Mouse (Mus musculus): ENCODE results near the gene Asah2. TPM values are rescaled to one million over a fixed set of nuclear protein-coding genes. Genes with fewer than 3 reads are reported as not detected.
"Not testable (repeated sequence)": the region's sequence is repeated elsewhere in the genome, so short reads cannot be mapped to it uniquely, and the experiment has no call there.

The Asah2 gene
- polyA plus RNA-seq, 1 experiment from 2014 or later = 3.1 TPM

DNA sequence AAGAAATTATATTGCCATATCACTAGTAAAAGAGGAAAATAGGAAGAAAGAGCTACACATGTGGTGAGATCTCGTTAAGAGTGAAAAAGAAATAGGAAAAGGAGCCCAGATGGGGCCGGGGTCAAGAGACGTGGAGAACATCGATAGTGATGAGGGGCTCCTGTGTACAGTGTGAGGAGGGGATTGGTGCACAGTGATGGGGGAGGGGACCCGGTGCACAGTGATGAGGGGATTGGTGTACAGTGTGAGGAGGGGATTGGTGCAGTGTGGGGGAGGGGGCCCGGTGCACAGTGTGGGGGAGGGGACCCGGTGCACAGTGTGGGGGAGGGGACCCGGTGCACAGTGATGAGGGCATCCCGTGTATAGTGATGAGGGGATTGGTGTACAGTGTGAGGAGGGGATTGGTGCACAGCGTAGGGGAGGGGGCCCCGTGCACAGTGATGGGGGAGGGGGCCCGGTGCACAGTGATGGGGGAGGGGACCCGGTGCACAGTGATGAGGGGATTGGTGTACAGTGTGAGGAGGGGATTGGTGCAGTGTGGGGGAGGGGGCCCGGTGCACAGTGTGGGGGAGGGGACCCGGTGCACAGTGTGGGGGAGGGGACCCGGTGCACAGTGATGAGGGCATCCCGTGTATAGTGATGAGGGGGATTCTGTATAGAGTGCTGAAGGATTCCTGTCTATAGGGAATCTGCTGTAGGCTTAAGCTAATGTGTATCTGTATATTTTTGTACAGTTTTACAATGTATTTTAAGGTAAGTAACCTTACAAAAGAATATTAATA lies 23.9 kb upstream of the Asah2 start:
- ATAC-seq (replicated peaks; ENCODE audit: insufficient number of reproducible peaks, low FRiP score, low TSS enrichment) = not testable (repeated sequence)

DNA sequence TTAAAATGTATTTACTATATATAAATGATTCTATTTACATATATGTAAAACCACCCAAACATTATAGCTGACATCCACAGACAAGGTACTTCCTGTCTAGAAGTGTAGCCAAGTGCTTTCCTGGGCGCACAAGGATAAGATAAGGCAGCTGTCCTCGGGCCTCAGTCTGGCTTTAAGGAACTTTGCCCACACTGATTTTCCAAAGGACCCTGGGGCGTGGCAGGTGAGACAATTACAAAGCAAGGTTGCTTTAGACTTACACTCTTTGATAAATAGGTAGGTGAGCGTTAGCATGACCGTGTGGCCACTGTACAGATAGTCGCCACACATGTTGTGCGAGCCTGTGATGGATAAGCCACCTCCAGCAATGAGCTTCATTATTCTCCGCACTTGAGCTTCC lies 21.3 kb upstream of the Asah2 start:
- no peak overlapping the region for H3K9ac ChIP-seq (ENCODE audit: low read depth, low read length)
- no peak for ATAC-seq (replicated peaks; ENCODE audit: insufficient number of reproducible peaks, low FRiP score, low TSS enrichment)
- H3K27me3 ChIP-seq (ENCODE audit: control insufficient read depth, insufficient read depth, low read length) = no peaks in the 10 kb centered on the region
- 0 out of 2 replicates have a peak, but pooled peaks cover 2% of the 10 kb centered on the region for H3K4me1 ChIP-seq (ENCODE audit: control insufficient read depth, insufficient read depth, low read length)
- WGBS (ENCODE audit: insufficient replicate concordance) = 73% methylated on average over 8 of the region's 8 CpGs
- no peak overlapping the region for H3K4me3 ChIP-seq (ENCODE audit: low read depth, low read length)
- no peaks in the 10 kb centered on the region for H3K9me3 ChIP-seq (replicated peaks; ENCODE audit: control insufficient read depth, low read length)
- no peak overlapping the region for H3K27ac ChIP-seq (ENCODE audit: low read depth, low read length)
- H3K36me3 ChIP-seq (ENCODE audit: control insufficient read depth, insufficient read depth, low read length) = no peaks in the 10 kb centered on the region
- no peak overlapping the region for H3K4me2 ChIP-seq

More for the DNA sequence above, 23.9 kb upstream of the Asah2 start:
- not testable (repeated sequence) for H3K36me3 ChIP-seq (ENCODE audit: control insufficient read depth, insufficient read depth, low read length); H3K4me3 ChIP-seq (ENCODE audit: low read depth, low read length); H3K9me3 ChIP-seq (replicated peaks; ENCODE audit: control insufficient read depth, low read length); H3K9ac ChIP-seq (ENCODE audit: low read depth, low read length); H3K27ac ChIP-seq (ENCODE audit: low read depth, low read length); H3K27me3 ChIP-seq (ENCODE audit: control insufficient read depth, insufficient read depth, low read length); H3K4me2 ChIP-seq; H3K4me1 ChIP-seq (ENCODE audit: control insufficient read depth, insufficient read depth, low read length)
- 87% methylated on average over 14 of the region's 17 CpGs for WGBS (ENCODE audit: insufficient replicate concordance)

DNA sequence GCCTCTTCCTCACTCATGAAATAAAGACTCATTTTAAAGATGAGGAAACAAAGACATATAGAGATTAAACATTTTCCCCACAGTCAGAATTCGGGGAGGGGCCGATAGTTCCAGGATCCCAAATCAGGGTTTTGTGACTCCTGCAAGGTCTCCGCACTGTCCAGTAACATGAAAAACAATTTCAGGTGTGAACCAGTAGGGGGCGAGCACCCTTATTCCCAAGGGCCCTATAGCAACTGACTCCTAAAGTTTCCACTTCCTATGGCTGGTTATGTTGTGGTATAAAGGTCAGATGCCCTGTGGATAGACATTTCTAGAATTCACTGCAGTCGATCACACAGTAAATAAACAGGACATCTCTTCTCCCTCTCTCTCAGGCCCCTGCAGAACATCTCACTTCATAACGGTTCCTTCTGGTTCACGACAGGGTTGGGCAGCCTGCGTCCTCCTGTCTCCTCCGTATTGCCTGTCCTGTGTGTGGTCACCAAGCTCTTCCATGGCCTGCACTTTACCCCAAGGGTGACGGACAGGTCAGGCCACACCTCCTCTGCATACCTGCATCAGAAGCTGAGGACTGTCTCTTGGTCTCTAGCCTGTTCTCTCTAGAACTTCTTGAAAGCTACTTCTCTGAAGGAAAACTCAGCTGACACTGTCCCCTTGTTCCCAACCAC lies 19.3 kb upstream of the Asah2 start:
- WGBS (ENCODE audit: insufficient replicate concordance) = 74% methylated on average over 10 of the region's 10 CpGs
- H3K27ac ChIP-seq (ENCODE audit: low read depth, low read length) = no peak overlapping the region

DNA sequence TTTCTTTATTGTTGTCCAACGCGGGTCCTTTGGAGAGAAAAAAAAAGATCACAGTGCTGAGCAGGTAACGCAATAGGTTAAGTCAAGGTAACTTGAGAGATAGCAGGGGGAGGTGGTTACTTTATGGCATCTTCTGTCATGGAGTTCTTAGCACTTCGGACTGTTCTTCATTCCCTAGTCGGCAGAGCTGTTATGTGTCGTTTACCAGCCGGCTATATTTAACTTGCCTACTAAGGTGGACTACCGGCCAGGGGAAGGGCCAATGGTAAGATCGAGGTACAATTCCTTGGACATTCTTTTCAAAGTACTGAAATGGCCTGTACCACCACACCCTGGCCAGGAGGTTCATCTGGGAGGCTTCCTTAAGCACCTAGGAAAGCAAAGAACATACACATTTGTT lies 16.1 kb upstream of the Asah2 start:
- 76% methylated on average over 9 of the region's 9 CpGs for WGBS (ENCODE audit: insufficient replicate concordance)
- H3K9ac ChIP-seq (ENCODE audit: low read depth, low read length) = no peak overlapping the region

More for the DNA sequence above, 19.3 kb upstream of the Asah2 start:
- Histone ChIP-seq H3K4me2 (no peak overlapping the region), H3K4me1 (ENCODE audit: control insufficient read depth, insufficient read depth, low read length) (0 out of 2 replicates have a peak, but pooled peaks cover 2% of the 10 kb centered on the region), H3K9ac (ENCODE audit: low read depth, low read length) (no peak overlapping the region), H3K4me3 (ENCODE audit: low read depth, low read length) (no peak overlapping the region), H3K27me3 (ENCODE audit: control insufficient read depth, insufficient read depth, low read length) (no peaks in the 10 kb centered on the region), H3K9me3 (replicated peaks; ENCODE audit: control insufficient read depth, low read length) (no peaks in the 10 kb centered on the region), H3K36me3 (ENCODE audit: control insufficient read depth, insufficient read depth, low read length) (no peaks in the 10 kb centered on the region)
- ATAC-seq (replicated peaks; ENCODE audit: insufficient number of reproducible peaks, low FRiP score, low TSS enrichment) = no peak

DNA sequence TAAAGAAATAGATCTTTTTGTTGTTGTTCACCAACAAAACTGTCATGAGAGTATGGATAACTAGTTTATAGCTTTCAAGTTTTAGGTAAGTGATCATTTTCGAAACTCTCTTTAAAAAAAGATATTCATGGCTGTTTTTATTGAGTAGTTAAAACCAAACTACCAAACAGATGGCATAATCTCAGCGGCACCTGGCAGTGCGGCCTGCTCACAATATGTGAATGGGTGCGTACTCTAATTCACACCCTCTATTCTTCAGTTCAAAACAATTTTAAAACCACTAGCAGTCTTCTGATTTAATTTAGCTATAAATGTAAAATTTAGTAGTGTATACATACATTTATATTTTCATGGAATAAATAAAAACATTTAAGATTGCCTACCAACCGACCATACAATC lies 15.2 kb upstream of the Asah2 start:
- WGBS (ENCODE audit: insufficient replicate concordance) = 91% methylated on average over 5 of the region's 5 CpGs
- no peak overlapping the region for H3K9ac ChIP-seq (ENCODE audit: low read depth, low read length)
- H3K4me2 ChIP-seq = no peak overlapping the region
- H3K9me3 ChIP-seq (replicated peaks; ENCODE audit: control insufficient read depth, low read length) = no peaks in the 10 kb centered on the region
- no peaks in the 10 kb centered on the region for H3K4me1 ChIP-seq (ENCODE audit: control insufficient read depth, insufficient read depth, low read length)
- no peak for ATAC-seq (replicated peaks; ENCODE audit: insufficient number of reproducible peaks, low FRiP score, low TSS enrichment)
- peaks cover 2% of the 10 kb centered on the region; the same call in 1 of the 2 replicates for H3K36me3 ChIP-seq (ENCODE audit: control insufficient read depth, insufficient read depth, low read length)
- H3K4me3 ChIP-seq (ENCODE audit: low read depth, low read length) = no peak overlapping the region
- no peaks in the 10 kb centered on the region for H3K27me3 ChIP-seq (ENCODE audit: control insufficient read depth, insufficient read depth, low read length)
- no peak overlapping the region for H3K27ac ChIP-seq (ENCODE audit: low read depth, low read length)

More for the DNA sequence above, 16.1 kb upstream of the Asah2 start:
- H3K27me3 ChIP-seq (ENCODE audit: control insufficient read depth, insufficient read depth, low read length) = no peaks in the 10 kb centered on the region
- H3K36me3 ChIP-seq (ENCODE audit: control insufficient read depth, insufficient read depth, low read length) = peaks cover 2% of the 10 kb centered on the region; the same call in 1 of the 2 replicates
- H3K4me1 ChIP-seq (ENCODE audit: control insufficient read depth, insufficient read depth, low read length) = no peaks in the 10 kb centered on the region
- H3K4me3 ChIP-seq (ENCODE audit: low read depth, low read length) = no peak overlapping the region
- ATAC-seq (replicated peaks; ENCODE audit: insufficient number of reproducible peaks, low FRiP score, low TSS enrichment) = no peak
- H3K27ac ChIP-seq (ENCODE audit: low read depth, low read length) = no peak overlapping the region
- no peaks in the 10 kb centered on the region for H3K9me3 ChIP-seq (replicated peaks; ENCODE audit: control insufficient read depth, low read length)
- no peak overlapping the region for H3K4me2 ChIP-seq

DNA sequence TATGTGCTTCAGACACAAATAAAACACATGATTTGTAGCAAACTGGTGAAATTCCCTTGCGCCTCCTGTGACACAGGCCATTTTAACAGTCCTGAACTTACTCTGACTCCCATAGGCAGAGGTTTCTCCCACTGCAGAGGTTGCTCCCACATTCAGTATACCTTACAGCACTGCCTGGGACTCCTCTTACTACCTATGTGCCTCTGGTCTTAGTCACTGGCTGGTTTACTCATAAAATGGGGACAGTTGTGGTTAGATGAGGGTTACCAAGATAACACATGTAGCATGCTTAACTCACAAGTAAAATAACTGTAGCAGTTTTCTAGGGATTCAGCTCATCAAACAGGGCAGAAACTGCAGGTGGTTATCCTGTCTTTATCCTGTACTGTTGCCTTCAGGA lies 12.8 kb upstream of the Asah2 start:
- no peak overlapping the region for H3K9ac ChIP-seq (ENCODE audit: low read depth, low read length)
- no peaks in the 10 kb centered on the region for H3K4me1 ChIP-seq (ENCODE audit: control insufficient read depth, insufficient read depth, low read length)
- peaks cover 2% of the 10 kb centered on the region; the same call in 1 of the 2 replicates for H3K36me3 ChIP-seq (ENCODE audit: control insufficient read depth, insufficient read depth, low read length)
- no peak overlapping the region for H3K4me3 ChIP-seq (ENCODE audit: low read depth, low read length)
- no peaks in the 10 kb centered on the region for H3K27me3 ChIP-seq (ENCODE audit: control insufficient read depth, insufficient read depth, low read length)
- H3K9me3 ChIP-seq (replicated peaks; ENCODE audit: control insufficient read depth, low read length) = no peaks in the 10 kb centered on the region
- no peak overlapping the region for H3K27ac ChIP-seq (ENCODE audit: low read depth, low read length)
- 97% methylated on average over 1 of the region's 1 CpGs for WGBS (ENCODE audit: insufficient replicate concordance)
- H3K4me2 ChIP-seq = no peak overlapping the region
- no peak for ATAC-seq (replicated peaks; ENCODE audit: insufficient number of reproducible peaks, low FRiP score, low TSS enrichment)

DNA sequence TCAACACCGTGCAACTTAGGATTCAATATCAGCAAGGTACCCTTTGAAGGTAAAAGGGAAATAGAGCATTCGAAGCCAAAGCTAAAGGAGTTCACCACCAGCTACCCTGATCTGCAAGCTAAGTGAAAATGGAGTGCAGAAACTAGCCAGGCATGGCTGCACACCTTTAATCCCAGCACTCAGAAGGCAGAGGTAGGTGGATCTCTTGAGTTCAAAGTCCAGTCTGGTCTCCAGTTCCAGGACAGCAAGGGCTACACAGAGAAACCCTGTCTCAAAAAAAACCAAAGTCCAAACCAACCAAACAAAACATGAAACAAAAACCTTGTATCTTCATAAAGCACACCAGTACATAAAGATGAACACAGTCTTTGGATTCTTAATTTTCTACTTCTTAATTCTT lies 11.7 kb upstream of the Asah2 start:
- H3K4me2 ChIP-seq = no peak overlapping the region
- H3K9ac ChIP-seq (ENCODE audit: low read depth, low read length) = no peak overlapping the region
- H3K27ac ChIP-seq (ENCODE audit: low read depth, low read length) = no peak overlapping the region
- no peak for ATAC-seq (replicated peaks; ENCODE audit: insufficient number of reproducible peaks, low FRiP score, low TSS enrichment)
- H3K4me3 ChIP-seq (ENCODE audit: low read depth, low read length) = no peak overlapping the region
- no peaks in the 10 kb centered on the region for H3K4me1 ChIP-seq (ENCODE audit: control insufficient read depth, insufficient read depth, low read length)
- peaks cover 2% of the 10 kb centered on the region; the same call in 1 of the 2 replicates for H3K36me3 ChIP-seq (ENCODE audit: control insufficient read depth, insufficient read depth, low read length)
- H3K9me3 ChIP-seq (replicated peaks; ENCODE audit: control insufficient read depth, low read length) = no peaks in the 10 kb centered on the region
- 87% methylated on average over 2 of the region's 2 CpGs for WGBS (ENCODE audit: insufficient replicate concordance)
- no peaks in the 10 kb centered on the region for H3K27me3 ChIP-seq (ENCODE audit: control insufficient read depth, insufficient read depth, low read length)

DNA sequence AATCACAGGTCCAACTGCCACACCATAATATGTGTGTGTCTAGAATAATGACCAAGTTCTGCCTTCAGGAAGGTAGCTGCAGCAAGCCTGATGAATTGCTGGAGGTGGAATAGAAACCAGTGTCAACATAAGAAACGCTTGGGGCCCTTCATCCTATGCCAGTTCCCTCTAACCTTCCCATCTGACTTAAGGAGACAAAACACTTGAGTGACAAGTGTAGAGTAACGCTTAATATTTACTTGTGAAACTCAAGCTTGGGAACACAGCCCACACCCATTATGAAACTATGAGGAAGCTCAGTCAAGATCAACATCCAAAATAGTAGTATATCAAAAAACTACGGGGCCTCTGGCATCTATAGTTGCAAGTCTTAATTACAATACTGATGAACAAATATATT lies 10.5 kb upstream of the Asah2 start:
- Histone ChIP-seq H3K4me2 (no peak overlapping the region), H3K4me1 (ENCODE audit: control insufficient read depth, insufficient read depth, low read length) (no peaks in the 10 kb centered on the region), H3K36me3 (ENCODE audit: control insufficient read depth, insufficient read depth, low read length) (peaks cover 2% of the 10 kb centered on the region; the same call in 1 of the 2 replicates), H3K27ac (ENCODE audit: low read depth, low read length) (no peak overlapping the region), H3K9me3 (replicated peaks; ENCODE audit: control insufficient read depth, low read length) (no peaks in the 10 kb centered on the region), H3K4me3 (ENCODE audit: low read depth, low read length) (no peak overlapping the region), H3K27me3 (ENCODE audit: control insufficient read depth, insufficient read depth, low read length) (no peaks in the 10 kb centered on the region), H3K9ac (ENCODE audit: low read depth, low read length) (no peak overlapping the region)
- ATAC-seq (replicated peaks; ENCODE audit: insufficient number of reproducible peaks, low FRiP score, low TSS enrichment) = no peak
- WGBS (ENCODE audit: insufficient replicate concordance) = 87% methylated on average over 3 of the region's 3 CpGs

All from heart, embryonic 11.5 days (tissue).